Mouse (Mus musculus) heart, embryonic 16.5 days (tissue): ENCODE data around the gene Ralgps1. TPM values are rescaled to one million over a fixed set of nuclear protein-coding genes. Genes with fewer than 3 reads are reported as not detected.

Experiments used
- ATAC-seq: fragments of 200-750 bp; cut with Nextera tagmentation; replicated peaks from 2 replicates; pipeline ENCODE4 v1.8.0; 2017; ENCODE audit warnings: moderate number of reproducible peaks; ENCODE audit not compliant: insufficient read depth, low FRiP score; ENCODE audit errors: extremely low read depth
- H3K27ac ChIP-seq: fragments of 300-500 bp; sonication (generic); 2 replicates; pipeline ENCODE4 v1.5.1; 2014; ENCODE audit warnings: mild to moderate bottlenecking, low read length, control low read depth, moderate library complexity
- H3K27me3 ChIP-seq: fragments of 300-500 bp; sonication (generic); 2 replicates; pipeline ENCODE4 v1.6.1; 2014; ENCODE audit warnings: low read length, mixed read lengths; ENCODE audit not compliant: control insufficient read depth, insufficient read depth
- H3K36me3 ChIP-seq: fragments of 300-500 bp; sonication (generic); 2 replicates; pipeline ENCODE4 v1.6.1; 2014; ENCODE audit not compliant: control insufficient read depth, insufficient read depth
- H3K4me1 ChIP-seq: fragments of 300-500 bp; sonication (generic); 2 replicates; pipeline ENCODE4 v1.6.1; 2014; ENCODE audit warnings: low read length, mixed read lengths; ENCODE audit not compliant: control insufficient read depth, insufficient read depth
- H3K4me2 ChIP-seq: fragments of 300-500 bp; sonication (generic); 2 replicates; pipeline ENCODE4 v1.6.1; 2014; ENCODE audit warnings: low read depth, mild to moderate bottlenecking, control low read depth, low read length
- H3K4me3 ChIP-seq: fragments of 300-500 bp; sonication (generic); 2 replicates; pipeline ENCODE4 v1.5.1; 2014; ENCODE audit warnings: mild to moderate bottlenecking, control low read depth, low read length
- H3K9ac ChIP-seq: fragments of 300-500 bp; sonication (generic); 2 replicates; pipeline ENCODE4 v1.6.1; 2014; ENCODE audit warnings: low read length, control low read depth
- H3K9me3 ChIP-seq: fragments of 300-500 bp; sonication (generic); replicated peaks from 2 replicates; pipeline ENCODE4 v1.6.1; 2016; ENCODE audit warnings: low read length; ENCODE audit not compliant: control insufficient read depth
- WGBS: fragments of 180-500 bp; shearing (Covaris S2); extraction: QIAGEN DNeasy Blood & Tissue Kit; methylation state at CpG from one replicate; pipeline ENCODE4 v1.1.7; 2014; 5-methylcytosine and 5-hydroxymethylcytosine counted together
- polyA plus RNA-seq: library from polyadenylated mRNA; unstranded; fragments of >200 nt; fragmentation: Nextera tagmentation; extraction: Ambion mirVana; gene quantifications from 2 replicates; pipeline ENCODE4 v1.2.1, GENCODE M21; 2015

Gene Ralgps1
- 4.6 and 5.3 TPM in 2 replicates for polyA plus RNA-seq

- Histone ChIP-seq H3K4me2 (peak within 1 kb of the TSS; percentile 83), H3K9me3 (no peaks in the 10 kb centered on the region), H3K4me1 (peaks cover 3% of the 10 kb centered on the region; the same call in 1 of the 2 replicates), H3K4me3 (peak within 1 kb of the TSS; percentile 84), H3K9ac (peak within 1 kb of the TSS; percentile 84), H3K27ac (peak within 1 kb of the TSS; percentile 97), H3K36me3 (no peaks in the 10 kb centered on the region), H3K27me3 (no peaks in the 10 kb centered on the region)
- peak; percentile 100 for ATAC-seq
- WGBS: under 1% methylated on average over 60 of the region's 74 CpGs
Observed at GRCm38 (mm10) chr2:33370777-33371647, at the start of gene Ralgps1. Gene Ralgps1 (minus strand): TSS chr2:33371486.

GRCm38 (mm10) chr2:33417454-33417853, 46.2 kb upstream of the Ralgps1 start:
- no peak overlapping the region for H3K4me3 ChIP-seq
- ATAC-seq: no peak
- H3K4me1 ChIP-seq: 0 out of 2 replicates have a peak, but pooled peaks cover 5% of the 10 kb centered on the region
- H3K4me2 ChIP-seq: no peak overlapping the region
- no peaks in the 10 kb centered on the region for H3K36me3 ChIP-seq
- H3K9ac ChIP-seq: no peak overlapping the region
- no peaks in the 10 kb centered on the region for H3K27me3 ChIP-seq
- no peak overlapping the region for H3K27ac ChIP-seq
- H3K9me3 ChIP-seq: no peaks in the 10 kb centered on the region
- whole genome bisulfite sequencing: 52% methylated on average over 4 of the region's 4 CpGs

- H3K27me3 ChIP-seq: no peaks in the 10 kb centered on the region
- no peak overlapping the region for H3K27ac ChIP-seq
- 84% methylated on average over 13 of the region's 13 CpGs for WGBS
- H3K4me2 ChIP-seq: no peak overlapping the region
- 0 out of 2 replicates have a peak, but pooled peaks cover 5% of the 10 kb centered on the region for H3K4me1 ChIP-seq
- no peaks in the 10 kb centered on the region for H3K9me3 ChIP-seq
- H3K36me3 ChIP-seq: peaks cover 22% of the 10 kb centered on the region
- no peak overlapping the region for H3K4me3 ChIP-seq
- no peak overlapping the region for H3K9ac ChIP-seq
- no peak for ATAC-seq
Observed at GRCm38 (mm10) chr2:33414019-33414418, 42.7 kb upstream of the Ralgps1 start.

- ATAC-seq: no peak
- 66% methylated on average over 14 of the region's 14 CpGs for WGBS
- Histone ChIP-seq H3K4me2 (no peak overlapping the region), H3K27me3 (no peaks in the 10 kb centered on the region), H3K27ac (no peak overlapping the region), H3K9me3 (no peaks in the 10 kb centered on the region), H3K9ac (no peak overlapping the region), H3K4me1 (0 out of 2 replicates have a peak, but pooled peaks cover 5% of the 10 kb centered on the region), H3K4me3 (no peak overlapping the region), H3K36me3 (peaks cover 22% of the 10 kb centered on the region)
Observed at GRCm38 (mm10) chr2:33412111-33412510, 40.8 kb upstream of the Ralgps1 start.

- Histone ChIP-seq H3K4me2 (no peak overlapping the region), H3K9me3 (no peaks in the 10 kb centered on the region), H3K4me1 (peaks cover 5% of the 10 kb centered on the region; the same call in 1 of the 2 replicates), H3K36me3 (no peaks in the 10 kb centered on the region), H3K9ac (no peak overlapping the region), H3K27ac (peak overlapping the region; percentile 31; the same call in 1 of the 2 replicates), H3K27me3 (no peaks in the 10 kb centered on the region), H3K4me3 (no peak overlapping the region)
- 71% methylated on average over 4 of the region's 4 CpGs for WGBS
- ATAC-seq: no peak
Observed at GRCm38 (mm10) chr2:33403511-33404003, 32.3 kb upstream of the Ralgps1 start.

- WGBS: 69% methylated on average over 5 of the region's 5 CpGs
Observed at GRCm38 (mm10) chr2:33402638-33403037, 31.4 kb upstream of the Ralgps1 start.

GRCm38 (mm10) chr2:33402236-33402635, 30.9 kb upstream of the Ralgps1 start:
- no peak overlapping the region for H3K4me3 ChIP-seq
- H3K9ac ChIP-seq: no peak overlapping the region
- peaks cover 5% of the 10 kb centered on the region; the same call in 1 of the 2 replicates for H3K4me1 ChIP-seq
- no peaks in the 10 kb centered on the region for H3K36me3 ChIP-seq
- H3K9me3 ChIP-seq: no peaks in the 10 kb centered on the region
- WGBS: 27% methylated on average over 7 of the region's 7 CpGs
- H3K27ac ChIP-seq: no peak overlapping the region
- no peak overlapping the region for H3K4me2 ChIP-seq
- 0 out of 2 replicates have a peak, but pooled peaks have one; percentile 32 for ATAC-seq
- H3K27me3 ChIP-seq: no peaks in the 10 kb centered on the region

More at GRCm38 (mm10) chr2:33402638-33403037, 31.4 kb upstream of the Ralgps1 start:
- Histone ChIP-seq H3K27me3 (no peaks in the 10 kb centered on the region), H3K27ac (no peak overlapping the region), H3K4me1 (peaks cover 5% of the 10 kb centered on the region; the same call in 1 of the 2 replicates), H3K36me3 (no peaks in the 10 kb centered on the region), H3K9ac (no peak overlapping the region), H3K4me2 (no peak overlapping the region), H3K4me3 (no peak overlapping the region), H3K9me3 (no peaks in the 10 kb centered on the region)
- no peak for ATAC-seq

GRCm38 (mm10) chr2:33401217-33401616, 29.9 kb upstream of the Ralgps1 start:
- WGBS: 34% methylated on average over 3 of the region's 3 CpGs
- H3K9ac ChIP-seq: no peak overlapping the region
- H3K4me2 ChIP-seq: no peak overlapping the region
- no peak for ATAC-seq
- no peaks in the 10 kb centered on the region for H3K36me3 ChIP-seq
- no peak overlapping the region for H3K27ac ChIP-seq
- H3K4me1 ChIP-seq: peaks cover 5% of the 10 kb centered on the region; the same call in 1 of the 2 replicates
- no peaks in the 10 kb centered on the region for H3K9me3 ChIP-seq
- H3K4me3 ChIP-seq: no peak overlapping the region
- H3K27me3 ChIP-seq: no peaks in the 10 kb centered on the region

GRCm38 (mm10) chr2:33400541-33400940, 29.3 kb upstream of the Ralgps1 start:
- 55% methylated on average over 5 of the region's 5 CpGs for WGBS
- peaks cover 5% of the 10 kb centered on the region; the same call in 1 of the 2 replicates for H3K4me1 ChIP-seq
- H3K9ac ChIP-seq: no peak overlapping the region
- no peak overlapping the region for H3K27ac ChIP-seq
- no peaks in the 10 kb centered on the region for H3K9me3 ChIP-seq
- H3K36me3 ChIP-seq: no peaks in the 10 kb centered on the region
- H3K4me3 ChIP-seq: no peak overlapping the region
- no peak overlapping the region for H3K4me2 ChIP-seq
- H3K27me3 ChIP-seq: no peaks in the 10 kb centered on the region
- no peak for ATAC-seq
